Mouse (Mus musculus): ENCODE data around the gene AI481877. TPM values are rescaled to one million over a fixed set of nuclear protein-coding genes. Genes with fewer than 3 reads are reported as not detected.
"Not testable (repeated sequence)": the region's sequence is repeated elsewhere in the genome, so short reads cannot be mapped to it uniquely, and the experiment has no call there.

Gene AI481877
- not detected for polyA plus RNA-seq (2017; shearing (Covaris generic))

DNA sequence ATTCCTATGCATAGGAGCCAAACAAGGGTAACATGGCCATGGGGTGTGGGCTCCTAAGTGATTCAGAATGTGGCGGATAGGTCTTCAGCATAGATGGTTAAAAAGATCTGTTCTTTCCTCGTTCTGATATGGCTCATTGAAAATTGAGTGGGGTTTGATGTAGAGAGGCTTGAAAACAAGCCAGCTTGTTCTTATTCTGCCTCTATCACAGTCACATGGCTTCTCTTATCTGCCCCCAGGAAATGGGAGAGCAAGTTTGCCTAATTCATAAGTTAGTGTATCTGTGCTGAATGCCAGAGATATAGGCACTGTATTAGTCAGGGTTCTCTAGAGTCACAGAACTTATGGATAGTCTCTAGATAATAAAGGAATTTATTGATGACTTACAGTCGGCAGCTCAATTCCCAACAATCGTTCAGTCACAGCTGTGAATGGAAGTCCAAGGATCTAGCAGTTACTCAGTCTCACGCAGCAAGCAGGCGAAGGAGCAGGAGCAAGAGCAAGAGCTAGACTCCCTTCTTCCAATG is at the start of gene AI481877:
TSS of gene AI481877 (minus strand) at position 477 of the 527 bp plus-strand sequence.
- not testable (repeated sequence) for ATAC-seq

DNA sequence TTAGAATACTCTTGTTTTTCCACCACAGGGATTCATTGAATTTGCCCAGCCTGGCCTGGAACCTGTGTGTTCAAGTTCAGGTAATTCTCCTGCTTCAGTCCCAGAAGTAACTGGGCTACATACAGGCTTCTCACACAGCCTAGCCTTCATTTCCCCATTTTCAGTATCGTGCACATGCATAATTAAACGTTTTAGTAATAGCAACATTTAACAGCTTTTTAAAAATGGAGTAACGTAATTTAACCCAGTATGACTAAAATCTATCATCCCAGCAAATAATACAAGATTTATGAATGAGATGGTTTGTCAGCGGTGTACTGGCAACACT is 49.7 kb upstream of the AI481877 start:
- no peak for ATAC-seq

DNA sequence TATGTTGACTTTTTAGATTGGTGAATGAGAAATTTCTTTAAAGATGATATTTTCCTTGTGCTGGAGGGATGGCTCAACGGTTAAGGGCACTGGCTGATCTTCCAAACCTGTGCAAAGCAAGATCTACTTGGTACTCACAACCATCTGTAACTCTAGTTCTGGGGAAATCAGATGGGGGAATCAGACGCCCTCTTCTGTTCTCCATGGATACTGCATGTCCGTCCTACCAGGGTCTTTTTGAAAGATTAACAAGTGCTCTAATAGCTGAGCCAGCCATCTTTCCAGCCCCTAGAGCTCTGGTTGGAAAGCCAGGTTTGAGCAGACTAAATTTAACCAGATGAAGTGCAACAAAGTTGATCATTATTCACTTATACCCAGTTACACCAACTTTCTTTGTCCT is 48.5 kb upstream of the AI481877 start:
- no peak for ATAC-seq

DNA sequence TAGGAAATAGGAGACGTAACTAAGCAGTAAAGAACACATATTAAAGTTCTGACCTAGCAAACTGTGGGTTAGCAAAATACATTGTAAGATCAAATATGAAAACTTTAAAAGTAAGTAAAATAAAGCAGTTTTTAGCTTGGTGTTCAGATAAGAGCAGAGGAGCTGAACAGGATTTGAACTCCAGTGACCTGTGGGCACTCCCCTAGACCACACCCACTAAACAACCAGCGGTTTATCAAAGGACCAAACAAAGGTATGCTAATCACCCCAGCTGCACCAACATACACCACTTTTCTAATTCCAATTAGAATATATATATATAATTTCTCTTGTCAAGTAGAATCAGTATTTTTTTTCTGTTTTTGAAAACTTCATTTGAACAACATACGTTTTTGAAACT is 46.9 kb upstream of the AI481877 start:
- no peak for ATAC-seq

DNA sequence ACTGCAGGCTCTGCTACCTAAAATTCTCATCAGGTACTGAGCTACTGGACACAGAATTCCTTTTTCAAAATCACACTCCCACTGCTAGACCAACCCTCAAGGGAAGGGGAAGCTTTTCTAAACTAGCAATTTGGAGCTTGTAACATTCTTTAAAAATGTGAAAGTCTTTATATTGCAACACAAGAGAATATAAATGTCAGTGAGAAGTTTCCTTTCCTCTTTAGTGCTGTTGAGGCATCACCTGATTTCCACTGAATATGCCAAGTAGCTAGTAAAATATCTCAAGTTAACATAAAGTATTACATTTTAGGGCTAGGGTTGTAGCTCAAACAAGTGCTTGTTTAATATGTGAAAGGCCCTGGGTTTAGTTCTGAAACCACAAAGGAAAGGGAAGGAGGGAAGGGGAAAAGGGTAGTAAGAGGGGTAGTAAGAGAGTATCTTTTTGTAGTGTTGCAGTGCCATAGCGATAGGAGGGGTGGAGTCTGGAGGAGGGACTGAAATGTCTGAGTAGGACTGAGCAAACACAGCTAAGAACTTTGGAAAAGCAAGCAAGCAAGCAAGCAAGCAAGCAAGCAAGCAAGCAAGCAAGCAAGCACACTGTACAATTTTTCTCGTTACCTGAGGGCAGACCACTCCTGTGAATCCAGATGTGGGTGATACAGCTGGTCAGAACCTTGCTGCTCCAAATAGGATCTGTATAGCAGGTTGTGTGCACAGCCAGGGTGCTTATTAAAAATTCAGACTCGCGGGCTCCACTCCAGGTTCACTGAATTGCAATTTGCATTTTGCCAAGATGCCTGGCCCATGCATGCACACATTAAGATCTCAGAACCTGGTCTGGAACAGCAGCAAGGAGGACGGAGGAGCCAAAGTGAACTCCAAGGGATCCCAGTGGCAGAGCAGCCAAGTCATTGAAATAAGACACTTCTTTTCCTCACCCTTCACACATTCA is 42.8 kb upstream of the AI481877 start:
- ATAC-seq, result no peak

DNA sequence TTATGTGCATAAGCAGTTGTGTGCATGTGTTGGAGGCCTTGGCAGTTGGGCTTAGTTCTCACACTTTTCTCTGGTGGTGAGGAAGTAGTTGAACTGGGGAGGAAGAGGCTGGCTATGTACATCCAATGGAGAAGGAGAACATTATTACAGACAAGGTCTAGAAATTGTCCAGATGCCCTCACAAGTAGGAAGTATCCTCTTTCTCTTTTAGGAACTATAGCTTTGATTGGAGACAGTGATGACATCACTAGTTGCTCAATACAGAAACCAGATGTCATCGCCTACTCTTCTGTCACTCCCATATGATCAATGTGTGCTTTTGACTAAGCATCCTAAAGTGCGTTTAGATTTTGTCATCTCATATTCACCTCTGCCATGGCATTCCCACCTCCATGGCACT is 38.8 kb upstream of the AI481877 start:
- ATAC-seq, result no peak

DNA sequence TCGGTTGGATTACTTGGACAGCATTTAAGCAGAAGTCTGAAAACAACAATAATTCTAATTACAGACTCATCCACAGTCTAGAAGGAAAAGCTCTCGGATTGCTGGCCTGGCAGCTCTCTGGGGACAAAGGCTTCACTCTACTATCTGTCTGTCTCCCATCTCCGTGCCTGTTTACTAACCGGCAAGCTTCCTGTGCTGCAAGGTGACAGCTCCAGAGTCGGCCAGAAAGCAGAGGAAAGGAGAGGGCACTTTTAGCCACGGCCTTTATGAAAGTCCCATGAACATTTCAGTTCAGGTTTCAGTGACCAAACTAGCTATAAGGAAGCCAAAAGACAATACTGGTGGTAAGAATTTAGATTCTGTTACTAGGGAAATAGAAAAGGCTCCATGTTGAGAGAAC is 37.1 kb upstream of the AI481877 start:
- ATAC-seq, result no peak

DNA sequence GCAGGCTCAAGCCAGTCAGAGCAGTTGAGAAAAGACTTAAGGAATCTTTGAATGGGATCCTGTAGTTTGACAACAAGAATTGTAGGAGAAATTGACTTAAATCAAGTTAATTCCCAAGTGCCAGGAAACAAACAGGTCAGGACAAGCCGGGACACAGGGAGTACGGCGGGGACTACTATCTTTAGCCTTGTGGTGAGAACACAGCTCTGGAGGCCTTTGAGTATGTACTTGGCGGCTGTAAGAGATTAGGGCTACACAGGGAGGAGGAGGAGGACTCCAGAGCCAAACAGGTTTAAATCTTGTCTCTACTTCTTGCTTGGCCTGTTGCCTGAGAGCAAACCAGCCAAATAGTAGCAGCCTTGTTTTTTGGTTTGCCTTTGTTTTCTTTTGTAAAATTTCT is 36.2 kb upstream of the AI481877 start:
- ATAC-seq, result no peak

DNA sequence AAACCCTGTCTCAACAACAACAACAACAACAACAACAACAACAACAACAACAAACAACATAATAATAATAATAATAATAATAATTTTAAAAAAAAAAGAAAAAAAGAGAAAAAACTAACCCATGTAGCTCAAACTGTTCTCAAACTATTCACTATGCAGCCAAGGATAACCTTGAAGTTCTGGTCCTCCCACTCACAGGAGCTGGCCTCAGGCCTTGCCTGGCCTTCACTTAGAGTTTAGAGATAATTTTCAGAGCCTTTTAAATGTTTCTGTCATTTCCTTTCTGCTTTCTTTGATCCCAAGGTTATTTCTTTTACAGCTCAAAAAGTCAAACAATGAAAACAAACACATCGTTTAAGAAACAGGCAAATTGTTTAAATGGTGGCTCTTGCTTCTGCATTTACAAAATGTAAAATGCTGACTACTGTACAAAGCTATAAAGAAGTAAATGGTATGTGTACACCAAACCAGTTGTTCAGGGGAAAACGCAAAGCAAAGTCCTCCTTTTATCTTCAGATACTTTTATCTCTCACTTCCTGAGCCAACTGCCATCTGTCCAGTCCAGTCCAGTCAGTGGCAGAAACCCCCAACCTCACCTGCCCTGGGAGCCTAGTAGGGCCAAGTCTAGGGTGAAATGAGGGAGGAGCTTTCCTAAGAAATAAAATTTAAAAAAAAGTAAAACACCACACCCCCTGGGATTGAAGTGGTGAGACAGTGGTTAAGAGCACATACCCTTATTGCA is 34.6 kb upstream of the AI481877 start:
- ATAC-seq, result peak; percentile 16

DNA sequence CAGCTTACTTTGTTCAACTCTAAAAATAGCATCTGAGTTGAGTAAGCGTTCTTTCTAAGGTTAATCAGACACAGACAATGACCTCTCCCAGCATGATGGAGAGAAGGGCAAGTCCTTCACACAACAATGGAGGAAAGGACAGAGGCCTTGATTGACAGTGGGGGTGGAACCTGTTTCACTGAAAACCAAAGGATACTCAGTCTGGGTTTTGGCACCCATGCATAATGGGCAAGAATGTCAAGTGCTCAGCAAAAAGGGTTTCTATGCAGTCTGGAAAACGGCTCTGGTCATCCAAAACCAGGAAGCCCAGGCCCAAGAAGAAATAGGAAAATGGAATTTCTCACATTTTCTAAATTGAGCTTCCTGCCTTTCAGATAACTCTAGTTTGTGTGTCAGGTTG is 33.8 kb upstream of the AI481877 start:
- ATAC-seq, result no peak

DNA sequence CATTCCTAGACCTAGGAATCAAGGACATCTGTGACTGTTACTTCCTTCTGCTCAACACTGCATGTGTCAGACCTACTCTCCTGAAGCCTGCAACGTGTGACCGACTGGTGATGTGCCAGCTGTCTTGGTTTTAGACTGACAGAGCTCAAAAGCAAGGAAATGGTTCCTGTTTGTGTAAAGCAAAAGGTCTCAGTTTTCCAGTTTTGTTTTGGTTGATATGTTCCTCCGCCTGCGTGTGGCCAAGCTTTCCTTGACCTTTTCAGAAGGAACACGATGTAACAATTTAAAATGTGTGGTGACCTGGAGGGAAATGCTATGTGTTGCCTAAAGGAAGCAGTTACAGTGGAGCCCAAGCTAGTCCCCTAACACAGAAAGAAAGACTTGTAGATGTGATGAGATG is 31.2 kb upstream of the AI481877 start:
- ATAC-seq, result no peak

DNA sequence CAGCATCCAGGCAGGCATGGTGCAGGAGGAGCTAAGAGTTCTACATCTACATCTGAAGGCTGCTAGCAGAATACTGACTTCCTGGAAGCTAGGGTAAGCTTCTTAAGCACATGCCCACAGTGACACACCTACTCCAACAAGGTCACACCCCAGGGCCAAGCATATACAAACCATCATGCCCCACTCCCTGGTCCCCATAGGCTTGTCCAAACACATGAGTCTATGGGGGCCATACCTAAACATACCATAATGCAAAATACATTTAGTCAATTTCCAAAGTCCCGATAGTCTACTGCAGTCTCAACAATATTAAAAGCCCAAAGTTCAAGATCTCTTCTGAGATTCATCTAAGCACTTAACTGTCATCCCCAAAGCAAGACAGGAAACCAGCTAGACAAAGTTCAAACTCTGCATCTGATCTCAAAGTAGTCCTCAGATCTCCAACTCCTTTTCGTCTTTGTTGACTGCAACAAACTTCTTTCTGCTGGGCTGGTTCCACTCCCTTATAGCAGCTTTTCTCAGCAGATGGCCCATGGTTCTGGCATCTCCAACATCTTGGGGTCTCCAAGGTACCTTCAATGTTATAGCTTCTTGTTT is 28.6 kb upstream of the AI481877 start:
- peak; percentile 84 for ATAC-seq

DNA sequence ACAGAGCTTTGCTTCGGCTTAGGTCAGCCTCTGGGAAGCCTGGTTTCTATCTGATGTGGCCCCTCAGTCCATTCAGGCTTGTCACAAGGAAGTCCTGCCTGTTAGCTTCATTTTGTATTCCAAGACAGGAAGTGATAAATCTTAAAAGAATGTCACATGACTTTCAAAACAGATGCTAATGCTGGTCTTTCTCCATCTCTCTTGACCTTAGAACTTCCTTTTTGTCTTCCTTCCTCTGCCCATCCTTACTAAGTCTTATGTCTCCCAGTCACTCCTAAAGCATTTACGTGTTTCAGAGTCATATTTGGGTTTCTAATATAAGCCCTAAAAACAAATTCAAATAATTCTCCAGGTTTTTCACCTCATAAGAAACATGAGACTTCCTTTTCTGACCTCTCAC is 25.3 kb upstream of the AI481877 start:
- ATAC-seq, result no peak

DNA sequence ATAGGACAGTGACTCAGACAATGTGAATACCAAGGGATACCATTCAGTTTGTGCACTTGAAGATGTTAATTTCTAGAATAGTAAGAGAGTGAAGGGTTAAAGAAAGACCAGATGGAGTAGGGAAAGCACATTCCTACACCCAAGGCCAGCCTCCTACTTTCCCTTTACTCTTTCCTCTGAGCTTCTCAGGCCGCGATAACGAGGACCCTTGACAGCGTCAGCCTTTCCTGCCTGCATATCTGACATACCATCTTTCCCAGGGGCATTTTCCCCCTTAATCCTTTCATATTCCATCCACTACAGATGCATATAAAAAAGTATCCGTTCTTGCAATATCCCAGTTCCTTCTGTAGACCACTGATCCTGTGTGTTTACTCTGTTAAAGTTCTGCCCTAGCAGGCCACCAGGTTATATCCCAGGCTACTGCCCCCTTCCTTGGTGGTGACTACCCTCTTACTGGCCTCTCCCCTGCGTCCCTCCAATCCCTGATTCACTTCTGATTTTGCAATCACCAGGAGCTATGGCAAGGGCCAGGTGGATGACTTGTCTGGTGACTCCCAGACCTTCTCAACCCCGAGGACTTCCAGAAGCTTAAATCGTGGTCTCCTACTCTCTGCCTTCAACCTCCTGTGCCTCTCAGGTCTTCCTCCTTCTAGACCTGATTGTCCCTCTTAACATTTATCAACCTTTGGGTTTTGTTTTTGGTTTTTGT is 22.3 kb upstream of the AI481877 start:
- no peak for ATAC-seq

DNA sequence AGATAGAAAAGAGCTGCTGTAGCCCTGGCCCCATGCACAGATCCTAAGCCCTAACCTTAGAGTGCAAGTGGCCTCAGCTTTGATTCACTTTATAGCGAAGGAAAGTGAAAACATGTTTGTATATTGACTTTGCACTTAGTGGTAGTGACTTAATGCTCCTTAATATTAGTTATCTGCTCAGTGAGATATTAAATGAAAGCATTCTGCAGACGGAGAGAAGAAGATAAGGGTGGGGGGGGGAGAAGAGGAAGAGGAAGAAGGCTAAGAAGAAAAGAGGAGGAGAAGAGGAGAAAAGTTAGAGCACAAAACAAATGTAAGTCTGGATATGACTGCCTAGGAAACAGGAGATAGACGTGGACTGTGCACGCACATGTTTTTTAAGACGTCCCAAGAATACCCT is 21.5 kb upstream of the AI481877 start:
- ATAC-seq, result no peak

DNA sequence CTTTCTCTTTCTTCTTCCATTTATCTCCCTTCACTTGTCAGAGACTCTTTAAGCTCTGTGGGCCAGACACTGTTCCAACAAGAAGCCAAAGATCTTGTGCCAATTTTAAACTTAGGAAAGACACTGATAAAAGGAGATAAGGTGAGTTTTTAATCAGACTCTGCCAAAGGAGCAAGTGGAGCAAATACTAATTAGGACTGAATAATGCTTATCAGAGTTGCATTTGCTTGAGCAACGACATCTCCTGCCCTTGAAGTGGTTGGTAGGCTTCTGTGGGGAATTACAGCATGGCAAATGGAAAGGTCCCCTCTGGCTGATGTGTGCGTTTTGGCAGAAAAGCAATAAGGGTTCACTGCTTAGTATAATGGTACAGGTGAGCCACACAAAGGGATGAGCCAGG is 18.9 kb upstream of the AI481877 start:
- no peak for ATAC-seq

DNA sequence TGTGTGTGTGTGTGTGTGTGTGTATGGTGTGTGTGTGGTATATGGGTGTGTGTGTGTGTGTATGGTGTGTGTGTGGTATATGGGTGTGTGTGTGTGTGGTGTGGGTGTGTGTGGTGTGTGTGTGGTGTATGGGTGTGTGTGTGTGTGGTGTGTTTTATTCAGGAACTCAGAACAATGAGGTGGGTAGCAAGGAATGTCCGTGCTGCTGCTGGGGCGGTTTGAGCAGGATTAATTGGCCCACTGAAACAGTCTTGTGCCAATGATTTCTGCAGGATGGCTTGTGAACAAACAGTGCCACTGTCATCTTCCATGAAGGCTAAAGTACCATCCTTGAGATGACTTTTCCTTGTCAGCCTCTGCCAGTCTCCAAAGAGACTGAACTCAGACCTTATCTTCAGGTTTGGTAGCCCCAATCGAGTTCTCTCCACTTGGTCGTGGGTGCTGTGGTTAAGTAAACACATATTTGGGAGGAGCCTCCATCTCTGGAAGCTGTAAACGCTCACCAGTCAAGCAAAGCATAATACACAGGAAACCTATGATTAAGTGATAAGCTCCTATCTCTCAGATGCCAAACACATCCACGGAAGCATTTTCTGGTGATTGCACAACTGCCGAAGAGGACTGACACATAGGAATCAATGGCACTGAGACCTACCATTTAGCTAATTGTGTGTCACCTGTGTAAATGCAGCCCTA is 18.3 kb upstream of the AI481877 start:
- peak; percentile 49 for ATAC-seq

DNA sequence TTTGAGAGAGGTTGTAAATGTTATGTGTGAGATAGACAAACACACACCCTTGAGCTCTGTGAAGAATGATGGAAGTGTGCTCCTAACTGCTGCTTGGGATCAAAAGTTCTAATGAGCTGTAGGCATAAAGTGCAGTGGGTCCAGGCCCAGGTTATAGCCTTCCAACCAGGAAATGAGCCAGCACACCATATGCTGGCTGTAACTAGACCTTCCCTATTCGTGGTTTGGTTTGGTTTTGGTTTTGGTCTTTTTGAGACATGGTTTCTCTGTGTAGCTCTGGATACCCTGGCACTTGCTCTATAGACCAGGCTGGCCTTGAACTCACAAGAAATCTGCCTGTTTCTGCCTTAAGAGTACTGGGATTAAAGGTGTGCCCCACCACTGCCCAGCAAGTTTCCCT is 13.2 kb upstream of the AI481877 start:
- ATAC-seq, result no peak

DNA sequence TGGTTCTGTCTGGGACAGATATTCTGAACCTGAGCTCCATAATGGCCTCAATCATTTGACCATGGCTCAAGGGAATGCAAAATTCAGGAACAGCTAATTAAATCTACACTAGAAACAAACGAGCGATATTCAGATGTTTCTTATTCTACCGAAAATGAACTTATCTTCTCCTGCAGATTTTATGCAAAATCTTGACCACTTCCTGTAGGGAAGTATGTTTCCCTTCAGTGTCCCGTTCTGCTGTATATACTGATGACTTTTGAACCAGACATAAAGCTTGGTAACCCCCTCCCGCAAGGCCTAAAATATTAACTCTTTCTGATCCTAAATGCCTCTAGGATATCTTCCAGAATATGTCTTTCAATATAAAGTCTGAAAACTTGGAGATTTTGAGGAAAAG is 12.1 kb upstream of the AI481877 start:
- no peak for ATAC-seq

DNA sequence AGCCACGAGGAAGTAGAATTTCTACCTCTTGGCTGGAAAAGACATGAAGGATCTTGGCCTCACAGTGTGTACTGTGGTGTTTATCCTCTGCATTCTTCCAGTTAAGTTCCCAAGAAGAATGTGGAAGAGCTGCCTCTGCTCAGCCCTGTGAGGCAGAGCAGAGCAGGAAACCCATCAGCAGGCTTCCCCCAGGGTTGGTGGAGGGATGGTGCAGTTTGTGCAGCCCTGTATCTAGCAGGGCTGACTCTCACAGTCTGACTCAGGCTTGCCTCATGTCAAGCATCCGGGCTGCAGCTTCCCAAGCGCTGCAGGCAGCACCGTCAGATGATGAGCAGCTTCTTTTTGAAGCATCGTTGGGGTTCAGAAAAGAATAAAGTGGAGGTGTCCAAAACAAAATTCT is 10.3 kb upstream of the AI481877 start:
- ATAC-seq, result no peak

DNA sequence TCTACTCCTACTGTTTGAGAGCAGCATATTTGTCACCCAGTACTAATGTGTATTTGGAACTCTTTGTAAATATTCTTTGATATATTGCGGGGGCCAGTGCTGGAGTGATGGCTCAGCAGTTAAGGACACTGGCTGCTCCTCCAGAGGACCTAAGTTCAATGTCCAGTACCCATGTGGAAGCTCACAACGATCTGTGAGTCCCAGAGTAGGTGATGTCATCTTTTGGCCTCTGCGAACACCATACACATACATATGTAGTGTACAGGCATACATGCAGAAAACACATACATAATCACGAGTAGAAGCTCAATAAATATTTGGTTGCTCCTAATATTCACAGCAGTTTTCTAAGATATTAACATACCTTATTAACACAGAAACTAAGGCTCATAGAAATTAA is 9.8 kb downstream of the AI481877 start:
- ATAC-seq, result no peak

DNA sequence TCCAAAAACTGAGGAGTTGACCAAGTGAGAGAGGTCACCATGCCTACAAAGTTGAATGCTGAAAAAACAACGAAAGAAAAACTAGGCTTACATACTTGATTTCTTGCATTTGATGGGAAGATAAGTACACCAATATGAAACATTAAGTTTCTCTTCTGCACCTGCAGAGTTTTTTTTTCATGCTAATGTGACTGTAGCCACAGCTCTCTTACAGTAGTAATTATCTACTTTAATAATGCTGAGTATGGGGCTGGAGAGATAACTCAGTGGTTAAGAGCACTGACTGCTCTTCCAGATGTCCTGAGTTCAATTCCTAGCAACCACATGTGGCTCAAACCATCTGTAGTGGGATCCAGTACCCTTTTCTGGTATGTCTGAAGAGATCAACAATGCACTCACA is 13.7 kb downstream of the AI481877 start:
- no peak for ATAC-seq

All from CD4-positive, CD25-positive, alpha-beta regulatory T cell, adult 4 months (primary cell).